Mouse (Mus musculus) spleen, postnatal 14 days (tissue): Measurements from ENCODE around the gene Nf1.

Experiments
- DNase-seq, 2 experiments: peaks; one replicate each; pipeline ENCODE4 v3.0.0; 2021 to 2022; ENCODE audit warnings: low spot score in 2 of 2

Nf1 gene

DNA sequence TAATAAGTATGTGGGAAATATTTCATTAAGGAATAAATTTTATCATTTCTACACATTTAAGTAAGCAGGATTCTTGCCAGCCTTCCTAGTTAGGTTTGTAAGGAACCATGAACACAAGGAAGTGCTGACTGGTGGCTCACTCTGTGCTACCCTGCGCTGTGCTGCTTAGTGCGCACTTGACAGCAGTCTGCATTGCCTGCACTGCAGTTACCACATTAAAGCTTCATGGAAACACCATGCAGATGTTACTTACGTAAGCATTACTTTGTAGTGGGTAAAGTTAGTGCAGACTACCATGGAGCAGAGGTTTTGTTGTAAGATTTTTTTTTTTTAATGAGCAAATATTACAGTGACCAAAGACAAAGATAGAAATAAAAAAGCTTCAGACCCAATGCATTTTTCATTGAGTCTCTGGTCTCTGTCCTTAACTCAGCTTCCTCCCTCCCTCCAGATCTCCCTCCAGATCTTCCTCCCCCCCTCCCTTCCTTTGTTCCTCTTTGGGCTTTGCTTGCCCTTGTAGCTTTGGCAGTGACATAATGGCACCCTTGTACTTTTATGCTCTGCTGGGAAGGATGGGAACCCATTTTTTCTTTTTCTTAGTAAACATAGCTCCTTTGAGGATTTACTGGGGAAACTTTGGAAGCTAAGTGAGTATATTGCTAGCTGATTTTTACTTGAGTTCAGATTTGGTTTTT, 121.4 kb downstream of the Nf1 start:
- DNase-seq, result no peak

DNA sequence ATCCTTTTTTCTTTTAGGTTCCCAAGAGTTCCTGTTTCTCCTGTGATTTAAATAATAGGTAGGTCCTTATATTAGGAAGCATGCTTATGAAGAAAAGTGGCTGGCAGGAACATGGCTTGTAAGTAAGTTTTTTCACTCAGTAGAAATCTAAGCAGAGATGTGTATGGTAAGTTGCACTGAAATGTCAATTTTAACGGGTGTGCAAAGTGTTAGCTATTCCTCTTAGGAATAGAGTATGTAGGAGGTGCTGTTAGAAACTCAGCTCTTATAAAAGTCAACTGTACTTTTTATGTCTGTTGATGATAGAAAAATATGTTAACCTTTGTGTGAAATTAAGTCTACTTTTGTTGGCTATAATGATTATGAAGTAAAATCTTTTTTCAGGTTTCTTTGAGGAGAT, 128.6 kb downstream of the Nf1 start:
- no peak for DNase-seq

DNA sequence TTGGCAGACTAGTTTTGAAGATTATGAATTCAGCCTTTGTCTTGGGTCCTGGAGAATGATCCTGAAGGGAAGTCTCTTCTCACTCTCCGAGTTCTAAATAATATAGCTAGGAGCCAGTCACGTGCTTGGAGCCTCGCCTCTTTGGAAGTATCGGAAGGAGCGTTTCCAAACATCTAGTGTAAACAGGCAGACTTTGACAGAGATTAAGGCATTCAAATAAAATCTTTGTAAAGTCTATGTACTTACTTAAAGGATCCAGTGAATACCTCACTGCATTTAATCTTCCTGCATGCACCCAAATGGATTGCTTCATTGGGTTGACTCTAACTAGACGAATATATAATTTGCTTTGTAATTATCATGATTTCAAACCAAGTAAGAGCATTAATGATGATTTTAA, 143.9 kb downstream of the Nf1 start:
- no peak for DNase-seq

DNA sequence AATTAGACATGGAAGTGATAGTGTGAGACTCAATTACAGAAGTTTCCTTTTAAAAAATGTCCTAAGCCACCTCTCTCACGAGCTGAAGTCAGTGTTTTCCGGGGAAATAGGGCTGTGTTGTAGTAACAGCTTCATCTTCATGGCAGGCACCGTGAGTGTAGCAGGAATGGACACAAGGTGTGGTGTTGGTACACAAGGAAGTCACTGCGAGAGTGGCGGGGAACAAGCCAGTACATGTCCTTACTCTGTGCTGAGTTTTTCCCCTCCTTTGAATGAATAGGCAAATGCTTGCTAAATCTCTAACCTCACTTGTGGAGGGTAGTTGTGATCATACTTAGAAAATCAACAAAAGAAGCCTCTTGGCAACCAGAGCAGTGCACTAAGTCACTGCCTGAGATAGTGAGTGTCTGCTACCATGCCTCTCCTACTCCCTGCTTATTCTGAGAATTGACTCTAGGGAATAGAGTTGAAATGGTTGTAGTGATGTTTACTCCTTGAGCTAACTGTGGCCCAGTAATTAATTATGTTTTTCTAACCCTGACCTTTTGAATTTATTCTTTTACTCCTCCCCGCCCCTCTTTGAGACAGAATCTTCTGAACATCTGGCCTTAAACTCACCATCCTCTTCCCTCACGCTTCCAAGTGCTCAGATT, 144.5 kb downstream of the Nf1 start:
- DNase-seq, result no peak

DNA sequence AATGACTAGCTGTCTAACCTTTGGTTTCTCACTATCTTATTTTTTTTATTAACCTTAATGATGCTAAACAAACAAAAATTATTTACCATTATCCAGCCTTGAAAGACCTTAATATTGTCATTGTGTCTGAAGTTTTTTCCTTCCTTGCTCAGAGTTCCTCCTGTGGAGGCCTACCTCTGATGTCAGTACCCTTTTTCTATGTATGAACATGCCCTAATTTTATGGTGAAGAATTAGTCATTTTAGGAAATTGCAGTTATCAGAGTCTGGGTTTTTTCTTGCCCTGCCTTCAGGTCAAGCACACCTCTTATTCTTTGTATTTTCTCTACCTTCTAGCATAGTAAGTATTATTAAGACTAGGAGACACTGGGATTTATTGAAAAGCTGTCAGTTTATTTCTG, 145.2 kb downstream of the Nf1 start:
- DNase-seq, result no peak

DNA sequence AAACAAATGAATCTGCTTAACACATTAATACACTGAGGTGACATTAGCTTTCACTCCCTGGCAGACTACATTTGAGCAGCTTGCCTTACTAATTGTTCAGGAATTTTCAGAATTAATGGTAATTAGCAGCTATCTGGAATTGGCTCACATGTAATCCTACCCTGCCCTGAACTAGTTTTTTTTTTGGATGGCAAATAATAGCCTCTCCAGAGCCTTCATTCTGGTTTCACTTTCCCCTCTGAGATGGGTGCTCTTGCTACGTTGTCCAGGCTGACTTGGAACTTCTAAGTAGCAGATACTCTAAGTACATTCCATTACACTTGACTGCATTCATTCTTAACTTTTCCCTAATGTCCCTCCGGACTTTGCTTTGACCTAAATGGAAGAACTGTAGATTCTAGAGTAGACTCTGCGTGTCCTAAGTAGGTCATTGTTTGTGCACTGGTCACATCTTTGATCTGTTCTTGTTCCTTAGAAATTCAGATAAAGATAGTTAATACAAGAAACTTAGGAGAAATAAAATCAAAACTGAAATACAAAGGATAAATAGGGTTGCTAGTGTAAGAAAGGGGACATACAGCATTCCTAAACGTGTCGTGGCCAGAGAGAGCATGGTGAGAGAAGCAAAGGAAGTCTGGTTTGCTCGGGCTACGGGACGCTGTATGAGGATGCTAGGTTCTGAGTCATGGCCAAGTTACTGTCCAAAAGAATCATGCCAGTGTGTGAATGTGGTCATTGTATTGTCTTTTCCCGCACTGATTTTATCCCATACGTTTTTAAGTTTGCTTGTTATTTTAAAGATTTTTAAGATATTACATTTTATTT, 155.7 kb downstream of the Nf1 start:
- DNase-seq, result no peak

DNA sequence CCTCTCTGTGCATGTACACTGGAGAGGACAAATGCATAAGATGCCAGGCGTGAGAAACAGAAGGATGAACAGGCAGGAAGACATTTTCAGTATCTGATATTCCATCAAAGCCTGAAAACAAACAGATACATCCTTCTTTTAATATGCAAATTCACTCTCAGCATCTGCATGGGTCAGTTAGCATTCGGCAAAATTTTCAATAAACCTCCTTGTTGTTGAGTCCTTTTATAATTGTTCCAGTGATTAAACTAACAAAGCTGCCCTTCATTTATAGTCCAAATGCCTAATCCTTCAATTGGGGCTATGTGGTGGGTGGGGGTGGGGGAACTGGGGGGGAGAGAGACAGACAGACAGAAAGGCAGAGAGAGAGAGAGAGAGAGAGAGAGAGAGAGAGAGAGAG, 163.4 kb downstream of the Nf1 start:
- no peak for DNase-seq

DNA sequence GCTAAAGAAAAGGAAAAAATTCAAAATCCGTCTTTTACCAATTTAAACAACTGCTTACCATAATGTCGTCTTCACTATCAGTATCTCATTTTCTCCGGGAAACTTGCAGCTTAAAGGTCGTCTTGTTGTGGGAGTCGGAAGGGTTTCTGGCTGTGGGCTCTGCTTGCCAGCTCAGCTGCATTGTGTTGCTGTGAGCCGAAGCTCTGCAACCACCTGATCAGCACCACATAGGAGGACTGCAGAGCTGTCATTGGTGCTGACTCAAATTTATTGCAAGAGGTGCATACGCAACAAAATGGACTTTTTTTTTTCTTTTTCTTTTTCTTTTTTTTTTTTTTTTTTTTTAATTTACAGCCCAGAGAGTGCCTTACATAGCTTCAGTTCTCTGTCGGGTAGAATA, 164.4 kb downstream of the Nf1 start, which contains the start of gene Omg:
TSS of gene Omg (minus strand) at position 240 of the 400 bp plus-strand sequence.
- no peak for DNase-seq

DNA sequence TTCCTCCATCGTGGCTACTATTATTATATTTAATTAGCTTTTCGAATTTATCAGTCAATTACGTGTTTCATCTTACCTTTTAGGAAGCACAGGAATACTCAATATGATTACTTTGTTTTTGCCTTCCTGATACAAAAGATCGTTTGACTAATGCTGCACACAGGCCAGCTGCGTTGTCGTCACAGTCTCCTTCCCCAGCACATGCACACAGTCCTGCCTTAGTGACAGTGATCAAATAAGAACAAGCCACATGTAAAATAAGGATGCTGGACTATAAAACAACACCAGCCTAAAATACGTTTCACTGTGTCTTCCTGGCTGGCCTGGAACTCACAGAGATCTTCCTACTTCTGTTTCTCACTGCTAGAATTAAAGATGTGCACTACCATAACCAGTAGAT, 165.0 kb downstream of the Nf1 start:
- DNase-seq, result no peak

DNA sequence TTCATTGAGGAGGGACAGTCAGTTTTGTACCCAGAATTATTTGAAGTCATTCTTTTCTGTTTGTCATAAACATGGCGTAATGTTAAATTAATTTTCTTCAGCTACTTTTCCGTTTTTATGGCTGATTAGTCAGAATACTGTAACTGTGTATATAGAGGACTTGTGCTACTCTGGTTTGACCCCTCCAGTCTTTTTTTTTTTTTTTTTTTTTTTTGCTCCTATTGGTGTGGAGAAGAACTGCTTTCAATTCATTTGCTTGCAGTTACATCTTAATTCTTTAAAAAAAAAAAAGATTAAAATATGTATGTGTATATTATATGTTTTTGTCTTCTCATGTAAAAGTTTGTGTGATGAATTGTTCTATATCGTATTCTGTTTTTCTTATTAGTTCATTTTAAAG, 172.5 kb downstream of the Nf1 start:
- no peak for DNase-seq

DNA sequence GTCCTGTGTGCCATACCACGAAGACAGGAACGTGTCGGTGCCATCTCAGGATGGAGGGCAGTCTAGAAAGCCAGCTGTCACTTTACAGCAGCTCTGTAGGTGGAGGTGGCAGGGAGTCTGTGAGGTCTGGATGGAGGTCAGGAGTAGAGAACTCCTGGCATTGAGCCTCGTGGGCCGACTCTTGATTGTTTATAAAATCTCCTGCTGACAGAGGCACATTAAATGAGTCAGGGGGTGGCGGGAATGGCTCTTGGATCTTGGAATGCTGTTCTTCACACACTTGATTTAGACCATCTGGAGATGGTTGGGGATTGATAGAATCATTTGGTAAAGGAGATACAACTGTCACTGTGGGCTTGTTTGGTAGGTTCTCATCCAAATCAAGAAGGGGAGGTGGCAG, 175.8 kb downstream of the Nf1 start:
- no peak for DNase-seq

DNA sequence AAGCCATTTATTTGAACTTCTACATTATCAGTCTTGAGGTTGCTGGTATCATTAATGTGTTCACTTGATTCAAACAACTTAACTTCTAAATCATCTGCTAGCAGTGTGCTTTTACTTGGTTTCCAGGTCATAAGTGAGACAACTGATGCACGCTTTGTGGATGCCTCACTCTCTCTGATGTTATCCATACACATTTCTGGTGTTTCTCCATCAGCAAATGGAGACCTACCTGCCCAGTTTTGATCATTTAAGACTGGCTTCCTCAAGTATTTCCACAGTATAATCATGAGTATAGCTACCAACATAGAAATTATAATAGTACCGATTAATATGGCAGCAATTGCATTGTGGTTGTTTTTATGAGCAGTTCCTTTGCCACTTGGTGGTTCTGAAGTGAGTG, 176.3 kb downstream of the Nf1 start:
- no peak for DNase-seq

DNA sequence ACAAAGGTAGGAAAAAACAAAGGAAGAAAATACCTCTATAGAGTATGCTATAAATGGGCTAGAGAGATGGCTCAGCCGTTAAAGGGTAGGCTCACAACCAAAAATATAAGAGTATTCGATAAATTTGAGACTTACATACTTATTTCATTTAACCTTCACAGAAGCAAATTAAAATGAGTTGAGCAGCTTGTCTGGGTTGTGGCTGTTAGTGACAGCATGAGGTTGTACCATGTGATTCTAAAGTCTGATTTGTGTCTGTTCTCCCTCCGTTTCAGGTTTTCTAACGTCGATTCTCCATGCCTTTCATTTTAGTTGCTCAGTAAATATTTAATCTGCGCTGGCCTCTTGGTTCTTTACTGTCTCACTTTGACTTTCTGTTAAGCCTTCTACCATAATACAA, 179.8 kb downstream of the Nf1 start:
- no peak for DNase-seq

DNA sequence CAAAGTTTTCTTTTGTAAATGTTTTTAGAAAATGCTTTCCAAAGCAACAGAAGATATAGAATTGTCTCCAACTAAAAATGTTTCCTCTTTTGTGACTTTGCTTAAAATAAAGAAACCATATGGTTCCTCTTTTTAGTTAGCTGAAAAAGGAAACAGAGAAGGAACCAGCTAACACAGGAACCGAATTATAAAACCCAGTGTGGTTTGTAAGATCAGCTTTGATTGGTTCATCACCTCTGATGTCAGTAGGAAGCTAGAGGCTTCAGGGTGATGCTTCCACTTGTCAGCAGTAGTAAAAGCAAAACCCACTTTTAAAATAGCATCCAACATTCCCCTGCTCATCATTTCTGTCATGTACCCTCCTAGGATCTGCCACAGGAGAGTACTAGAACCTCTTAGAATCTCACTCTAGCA, 180.4 kb downstream of the Nf1 start:
- no peak for DNase-seq

DNA sequence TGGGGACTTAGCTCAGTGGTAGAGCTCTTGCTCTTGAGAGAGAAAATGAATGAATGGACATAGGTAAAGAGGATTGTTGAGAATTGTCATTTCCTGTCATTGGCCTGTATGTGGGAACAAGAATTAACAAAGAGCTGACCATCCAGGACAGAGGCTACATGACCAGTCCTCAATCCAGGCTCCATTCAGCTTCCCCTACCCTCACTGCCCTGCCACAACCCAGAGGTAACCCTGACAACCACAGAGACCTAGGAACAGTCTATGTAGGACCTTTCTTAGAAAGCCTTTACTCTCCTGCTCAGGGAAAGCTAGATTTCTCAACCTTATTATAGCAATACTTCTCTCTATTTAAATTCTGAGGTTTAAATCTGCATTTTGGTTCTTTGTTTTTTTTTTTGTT, 181.3 kb downstream of the Nf1 start:
- no peak for DNase-seq

DNA sequence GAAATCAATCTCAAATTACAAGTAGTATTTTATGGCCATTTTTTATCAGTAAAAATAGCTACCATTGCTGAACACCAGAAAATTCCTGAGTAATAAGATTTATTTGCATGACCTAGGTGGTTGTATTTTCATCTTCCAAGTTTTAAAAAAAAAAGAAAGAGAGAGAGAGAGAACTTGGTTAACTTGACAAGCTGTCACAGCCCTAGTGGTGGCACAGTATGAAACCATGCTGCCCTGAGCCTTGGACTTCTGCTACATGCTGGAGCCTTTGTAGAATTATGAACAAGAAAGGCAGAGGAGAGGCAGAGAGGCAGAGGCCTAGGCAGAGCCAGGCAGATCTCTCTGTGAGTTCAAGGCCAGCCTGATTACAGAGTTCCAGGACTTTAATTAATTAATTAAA, 182.4 kb downstream of the Nf1 start:
- peak in 1 of 2 experiments; percentile 16 for DNase-seq

DNA sequence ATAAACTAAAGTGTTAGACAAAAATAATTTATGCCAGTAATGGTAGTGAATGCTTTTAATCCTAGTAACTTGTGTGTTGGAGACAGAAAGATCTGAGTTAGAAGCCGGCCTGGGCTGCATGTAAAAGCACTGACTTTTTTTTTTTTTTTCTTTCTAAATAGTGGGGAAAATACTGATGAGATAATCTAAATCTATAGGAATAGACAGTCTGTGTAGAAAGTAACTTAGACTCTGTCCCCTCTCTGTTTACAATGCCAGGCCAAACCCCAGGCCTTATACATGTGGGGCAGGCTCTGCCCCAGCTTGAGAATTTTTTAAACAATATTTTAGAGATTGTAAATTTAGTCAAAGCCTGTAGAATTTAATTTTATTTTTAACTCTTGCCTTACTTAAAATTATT, 183.5 kb downstream of the Nf1 start:
- no peak for DNase-seq

DNA sequence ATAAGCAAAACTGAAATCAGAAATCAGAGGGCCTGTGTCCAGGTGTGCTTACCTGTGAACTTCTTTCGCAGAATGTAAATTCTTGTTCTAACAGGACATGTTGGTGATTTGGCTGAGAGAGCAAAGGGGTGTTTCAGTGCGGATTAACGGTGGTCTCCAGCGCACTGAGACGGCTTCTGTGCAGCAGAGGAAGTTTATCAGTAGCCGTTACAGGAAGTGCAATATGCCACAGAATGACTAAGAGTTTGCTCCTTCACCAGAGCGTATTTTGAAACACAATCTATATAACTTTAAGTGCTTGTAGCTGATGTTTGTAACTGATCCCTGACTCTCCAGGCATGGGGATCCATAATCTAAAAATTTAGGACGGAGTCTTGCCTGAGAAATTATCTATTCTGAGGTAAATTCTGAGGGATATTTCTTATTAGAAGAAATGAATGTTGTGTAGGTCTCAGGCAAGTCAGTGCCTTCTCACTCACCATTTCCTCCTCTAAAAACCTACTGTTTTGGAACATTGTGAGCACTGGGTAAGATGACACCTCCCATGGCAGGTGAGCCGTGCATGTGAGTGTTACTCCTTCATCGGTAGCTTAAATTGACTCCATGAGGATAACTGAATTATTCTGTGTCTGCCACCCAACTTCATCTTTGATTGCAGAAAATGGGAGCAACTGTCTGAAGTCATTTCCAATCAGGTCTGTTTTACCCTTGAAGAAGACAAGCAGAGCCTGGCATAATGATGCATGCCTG, 184.2 kb downstream of the Nf1 start, which contains the start of gene Evi2b:
TSS of gene Evi2b (minus strand) at position 203 of the 750 bp plus-strand sequence.
- peak; percentile 23 to 35 for DNase-seq

DNA sequence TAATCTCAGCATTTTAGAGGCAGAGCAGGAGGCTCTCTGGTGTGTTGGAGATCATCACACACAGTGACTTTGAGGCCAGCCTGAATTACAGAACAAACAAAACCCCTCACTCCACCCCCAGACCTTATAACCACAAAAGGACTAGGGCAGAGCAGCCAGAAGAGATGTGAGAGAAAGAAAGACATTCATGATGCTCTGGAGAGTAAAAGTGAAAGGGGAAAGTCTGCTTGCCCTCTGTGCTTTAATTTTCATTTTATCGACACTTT, 184.8 kb downstream of the Nf1 start:
- DNase-seq, result no peak

DNA sequence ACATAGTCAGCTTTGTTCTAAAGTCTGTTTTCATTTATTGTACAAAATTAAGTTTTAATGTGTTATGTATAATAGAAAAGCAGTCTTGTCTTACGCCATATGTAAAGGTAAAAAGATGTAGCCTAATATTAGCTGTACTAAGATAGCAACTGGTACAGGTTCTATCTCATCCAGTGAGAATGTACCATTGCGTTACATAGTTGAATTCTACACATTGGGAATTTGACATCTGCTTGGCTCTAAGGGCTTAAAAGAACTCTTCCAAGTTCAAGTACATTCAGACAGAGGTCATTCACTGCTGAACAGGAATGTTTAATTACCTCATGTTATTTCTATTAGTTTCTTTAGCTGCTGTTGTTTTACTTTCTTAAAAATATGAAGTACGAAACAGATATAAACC, 187.1 kb downstream of the Nf1 start:
- DNase-seq, result no peak

DNA sequence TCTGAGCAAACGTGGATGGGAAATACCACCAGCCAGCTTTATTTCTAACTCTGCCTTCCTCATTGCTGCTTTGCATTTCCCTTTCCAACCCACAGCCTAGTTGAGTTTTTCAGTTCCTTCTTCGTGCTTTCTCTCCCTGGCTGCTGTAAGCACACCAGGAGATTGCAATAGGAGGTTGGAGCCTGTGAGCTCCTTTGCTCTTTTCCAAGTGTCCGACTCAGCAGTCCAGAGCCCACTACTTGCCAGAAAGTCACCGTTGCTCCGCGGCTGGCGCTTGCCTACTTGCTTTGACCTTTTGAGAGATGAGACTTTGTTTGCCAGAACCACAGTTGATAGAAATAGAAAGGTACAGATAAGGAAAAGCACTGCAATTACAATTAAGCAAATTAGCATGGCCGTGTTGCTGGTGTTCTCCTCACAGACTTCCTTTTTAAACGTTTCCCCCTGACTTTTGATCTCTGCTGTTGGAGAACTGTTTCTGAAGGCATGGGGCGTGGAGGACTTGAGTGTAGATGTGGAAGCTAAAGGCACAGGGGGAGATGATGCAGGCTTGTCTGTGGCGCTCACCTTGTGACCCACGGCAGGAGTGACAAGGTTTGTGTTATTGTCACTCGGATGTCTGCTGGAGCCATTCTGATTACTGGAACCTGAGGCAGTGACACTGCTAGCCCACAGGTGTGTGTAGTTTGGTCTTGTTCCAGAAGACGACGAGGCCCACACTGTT, 187.7 kb downstream of the Nf1 start:
- peak in 1 of 2 experiments; percentile 21 for DNase-seq
